Mouse (Mus musculus) ES-CJ7 (cell line): ENCODE results near the gene Zfr.
"Not testable (repeated sequence)": the region's sequence is repeated elsewhere in the genome, so short reads cannot be mapped to it uniquely, and the experiment has no call there.

Experiments
- DNase-seq: peaks from one replicate; pipeline ENCODE4 v3.0.0; 2011; ENCODE audit warnings: low read depth, low spot score

The Zfr gene

GRCm38 (mm10) chr15:12193880-12194816 lies 76.5 kb downstream of the Zfr start:
- DNase-seq = no peak

- DNase-seq = no peak
Observed at GRCm38 (mm10) chr15:12194817-12195735, 77.4 kb downstream of the Zfr start.

GRCm38 (mm10) chr15:12195966-12196365 lies 78.3 kb downstream of the Zfr start:
- DNase-seq = no peak

GRCm38 (mm10) chr15:12196410-12197191 lies 79.0 kb downstream of the Zfr start:
- peak; percentile 88 for DNase-seq

- DNase-seq = no peak
Observed at GRCm38 (mm10) chr15:12197361-12197760, 79.7 kb downstream of the Zfr start.

GRCm38 (mm10) chr15:12200021-12200420 lies 82.4 kb downstream of the Zfr start:
- no peak for DNase-seq

GRCm38 (mm10) chr15:12201856-12202255 lies 84.2 kb downstream of the Zfr start:
- no peak for DNase-seq

GRCm38 (mm10) chr15:12202456-12202855 lies 84.8 kb downstream of the Zfr start:
- peak; percentile 86 for DNase-seq

GRCm38 (mm10) chr15:12203008-12203407 lies 85.4 kb downstream of the Zfr start:
- DNase-seq = not testable (repeated sequence)

- DNase-seq = peak; percentile 95
Observed at GRCm38 (mm10) chr15:12203512-12204318, 86.1 kb downstream of the Zfr start.

- peak; percentile 98 for DNase-seq
Observed at GRCm38 (mm10) chr15:12204319-12205159, 86.9 kb downstream of the Zfr start, which contains the start of gene Mtmr12. Gene Mtmr12 (plus strand): TSS chr15:12205028.

- DNase-seq = no peak
Observed at GRCm38 (mm10) chr15:12205160-12205901, 87.7 kb downstream of the Zfr start.

- no peak for DNase-seq
Observed at GRCm38 (mm10) chr15:12205902-12206645, 88.4 kb downstream of the Zfr start.

GRCm38 (mm10) chr15:12206646-12207222 lies 89.1 kb downstream of the Zfr start:
- no peak for DNase-seq

- DNase-seq = no peak
Observed at GRCm38 (mm10) chr15:12207556-12208090, 90.0 kb downstream of the Zfr start.

- no peak for DNase-seq
Observed at GRCm38 (mm10) chr15:12211577-12211976, 93.9 kb downstream of the Zfr start.

- no peak for DNase-seq
Observed at GRCm38 (mm10) chr15:12212266-12212665, 94.6 kb downstream of the Zfr start.
